Mouse (Mus musculus) kidney, postnatal 0 days (tissue): ENCODE data around the gene Aig1. TPM values are rescaled to one million over a fixed set of nuclear protein-coding genes. Genes with fewer than 3 reads are reported as not detected.

Experiments used
- ATAC-seq: fragments of 200-750 bp; cut with Nextera tagmentation; replicated peaks from 2 replicates; pipeline ENCODE4 v1.8.0; 2017; ENCODE audit warnings: low read depth, moderate number of reproducible peaks, moderate TSS enrichment, moderate library complexity; ENCODE audit not compliant: low FRiP score
- DNase-seq: peaks from one replicate; pipeline ENCODE4 v3.0.0-alpha.2; 2016; ENCODE audit warnings: low spot score
- H3K27ac ChIP-seq: fragments of 300-500 bp; sonication (generic); 2 replicates; pipeline ENCODE4 v1.5.1; 2014; ENCODE audit warnings: mild to moderate bottlenecking
- H3K27me3 ChIP-seq: fragments of 300-500 bp; sonication (generic); 2 replicates; pipeline ENCODE4 v1.6.1; 2014; ENCODE audit warnings: low read length, mixed read lengths; ENCODE audit not compliant: insufficient read depth
- H3K36me3 ChIP-seq: fragments of 300-500 bp; sonication (generic); 2 replicates; pipeline ENCODE4 v1.6.1; 2014; ENCODE audit warnings: low read length, mixed read lengths; ENCODE audit not compliant: insufficient read depth
- H3K4me1 ChIP-seq: fragments of 300-500 bp; sonication (generic); replicated peaks from 2 replicates; pipeline ENCODE4 v1.6.1; 2014; ENCODE audit warnings: antibody characterized with exemption, low read length, mixed read lengths; ENCODE audit not compliant: insufficient read depth
- H3K4me2 ChIP-seq: fragments of 300-500 bp; sonication (generic); 2 replicates; pipeline ENCODE4 v1.6.1; 2014; ENCODE audit warnings: mild to moderate bottlenecking, low read length, moderate library complexity, mixed read lengths
- H3K4me3 ChIP-seq: fragments of 300-500 bp; sonication (generic); replicated peaks from 2 replicates; pipeline ENCODE4 v1.5.1; 2014; ENCODE audit warnings: low read depth, low read length
- H3K9ac ChIP-seq: fragments of 300-500 bp; sonication (generic); 2 replicates; pipeline ENCODE4 v1.6.1; 2014; ENCODE audit warnings: low read depth, low read length
- H3K9me3 ChIP-seq: fragments of 300-500 bp; sonication (generic); replicated peaks from 2 replicates; pipeline ENCODE4 v1.6.1; 2016; ENCODE audit warnings: low read length, inconsistent platforms, mixed read lengths
- CTCF ChIP-seq: IDR thresholded peaks from 2 replicates; pipeline ENCODE4 v1.5.1; 2016; ENCODE audit warnings: antibody characterized with exemption, low read depth, mild to moderate bottlenecking, moderate library complexity
- WGBS: fragments of 180-500 bp; shearing (Covaris S2); extraction: QIAGEN DNeasy Blood & Tissue Kit; methylation state at CpG from one replicate; pipeline ENCODE4 v1.1.7; 2014; 5-methylcytosine and 5-hydroxymethylcytosine counted together
- polyA plus RNA-seq: library from polyadenylated mRNA; unstranded; fragments of >200 nt; fragmentation: Nextera tagmentation; extraction: Ambion mirVana; gene quantifications from 2 replicates; pipeline ENCODE4 v1.2.1, GENCODE M21; 2015

The Aig1 gene
- polyA plus RNA-seq, 1 experiment from 2014 or later, result 64.1 TPM

DNA sequence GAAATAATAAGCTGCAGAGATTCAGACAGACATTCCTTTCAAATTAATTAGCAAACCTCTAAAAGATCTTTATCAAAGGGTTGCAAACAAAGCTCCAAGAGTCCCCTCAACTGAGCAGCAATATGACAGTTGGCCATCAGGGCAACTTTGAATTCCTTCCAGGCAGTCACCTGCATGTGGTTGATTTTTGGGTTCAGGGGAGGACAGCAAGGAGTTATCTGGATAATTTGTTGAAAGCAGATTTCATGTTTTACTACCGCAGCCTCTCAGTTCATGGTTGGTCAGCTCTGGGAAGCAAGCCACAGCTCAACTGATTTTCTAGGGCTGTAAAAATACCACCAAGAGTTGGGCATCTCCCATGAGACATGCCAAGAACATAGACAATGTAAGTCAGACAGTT lies 98.1 kb downstream of the Aig1 start:
- WGBS, result 40% methylated on average over 1 of the region's 1 CpGs
- H3K36me3 ChIP-seq, result no peaks in the 10 kb centered on the region
- TF ChIP-seq CTCF, result no peak

DNA sequence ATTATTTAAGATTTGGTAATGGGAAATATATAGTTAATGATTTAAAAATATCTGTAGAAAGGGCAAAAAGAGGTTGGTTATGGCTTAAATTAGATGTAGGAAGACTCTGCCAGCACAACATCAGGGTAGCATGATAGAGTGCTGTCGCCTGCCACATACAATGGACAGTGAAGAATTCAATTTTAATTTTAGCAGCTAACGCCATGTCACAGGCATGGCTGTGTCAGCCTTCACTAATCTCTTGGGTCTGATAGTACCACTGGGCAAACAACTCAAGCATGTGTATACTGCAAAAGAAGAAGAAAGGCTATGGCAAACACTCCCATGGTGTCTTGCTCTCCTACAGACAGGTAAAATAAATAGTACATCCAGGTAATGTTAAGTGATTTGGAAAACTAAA lies 99.0 kb downstream of the Aig1 start:
- ATAC-seq (no peak), DNase-seq (no peak)
- no peaks in the 10 kb centered on the region for H3K36me3 ChIP-seq
- no peak for TF ChIP-seq CTCF
- no peak overlapping the region for H3K4me2 ChIP-seq
- no peak overlapping the region for H3K4me3 ChIP-seq
- no peak overlapping the region for H3K27ac ChIP-seq
- WGBS, result 90% methylated on average over 2 of the region's 2 CpGs
- H3K9ac ChIP-seq, result no peak overlapping the region
- H3K27me3 ChIP-seq, result no peaks in the 10 kb centered on the region
- no peaks in the 10 kb centered on the region for H3K9me3 ChIP-seq
- H3K4me1 ChIP-seq, result no peaks in the 10 kb centered on the region

More for the DNA sequence above, 98.1 kb downstream of the Aig1 start:
- Histone ChIP-seq H3K9me3 (no peaks in the 10 kb centered on the region), H3K4me2 (no peak overlapping the region), H3K27me3 (no peaks in the 10 kb centered on the region), H3K4me1 (no peaks in the 10 kb centered on the region), H3K4me3 (no peak overlapping the region), H3K27ac (no peak overlapping the region), H3K9ac (no peak overlapping the region)
- DNase-seq (no peak), ATAC-seq (no peak)

DNA sequence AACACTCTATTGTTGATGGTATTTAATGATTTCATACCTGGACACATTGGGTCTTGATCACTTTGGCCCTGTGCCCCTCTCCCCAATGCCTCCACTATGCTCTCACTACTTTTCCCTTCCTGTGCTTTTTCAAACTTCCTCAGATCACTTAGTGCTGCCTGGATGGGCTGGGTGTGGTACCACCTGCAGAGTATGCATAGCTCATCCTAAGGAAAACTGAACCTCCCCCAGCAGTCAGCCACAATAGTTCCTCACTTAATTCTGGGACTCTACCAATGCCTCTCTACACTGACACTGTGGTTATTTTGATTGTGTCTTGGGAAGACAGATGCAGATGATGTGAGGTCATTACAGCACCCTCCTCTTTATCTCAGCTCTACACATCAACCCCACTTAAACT lies 99.9 kb downstream of the Aig1 start:
- ATAC-seq (no peak), DNase-seq (no peak)
- Histone ChIP-seq H3K27ac (no peak overlapping the region), H3K36me3 (no peaks in the 10 kb centered on the region), H3K27me3 (no peaks in the 10 kb centered on the region), H3K4me2 (no peak overlapping the region), H3K4me1 (no peaks in the 10 kb centered on the region), H3K9ac (no peak overlapping the region), H3K9me3 (no peaks in the 10 kb centered on the region), H3K4me3 (no peak overlapping the region)
- no peak for TF ChIP-seq CTCF

DNA sequence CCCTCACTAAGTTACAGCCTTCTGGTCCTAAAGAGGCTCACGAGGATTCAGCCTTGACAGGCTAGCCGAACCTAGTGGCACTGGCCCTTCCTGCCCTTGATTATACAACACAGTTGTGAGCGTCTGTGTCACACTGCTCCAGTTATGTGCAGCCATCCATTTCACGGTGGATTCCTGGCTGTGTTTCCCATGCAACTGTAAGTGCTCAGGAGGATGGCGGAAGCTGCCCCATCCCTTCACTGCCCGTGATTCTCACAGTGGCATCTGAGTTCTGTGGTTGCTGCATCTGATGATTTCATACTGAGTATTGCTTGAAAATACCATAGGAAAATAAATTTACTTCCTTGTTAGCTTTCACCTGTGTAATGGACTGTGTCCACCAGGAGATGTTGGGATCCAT lies 101.7 kb downstream of the Aig1 start:
- H3K9ac ChIP-seq, result no peak overlapping the region
- no peak overlapping the region for H3K4me2 ChIP-seq
- DNase-seq (no peak), ATAC-seq (no peak)
- H3K27me3 ChIP-seq, result no peaks in the 10 kb centered on the region
- H3K36me3 ChIP-seq, result no peaks in the 10 kb centered on the region
- WGBS, result 53% methylated on average over 6 of the region's 6 CpGs
- no peak overlapping the region for H3K4me3 ChIP-seq
- H3K27ac ChIP-seq, result no peak overlapping the region
- no peak for TF ChIP-seq CTCF
- no peaks in the 10 kb centered on the region for H3K4me1 ChIP-seq
- no peaks in the 10 kb centered on the region for H3K9me3 ChIP-seq

DNA sequence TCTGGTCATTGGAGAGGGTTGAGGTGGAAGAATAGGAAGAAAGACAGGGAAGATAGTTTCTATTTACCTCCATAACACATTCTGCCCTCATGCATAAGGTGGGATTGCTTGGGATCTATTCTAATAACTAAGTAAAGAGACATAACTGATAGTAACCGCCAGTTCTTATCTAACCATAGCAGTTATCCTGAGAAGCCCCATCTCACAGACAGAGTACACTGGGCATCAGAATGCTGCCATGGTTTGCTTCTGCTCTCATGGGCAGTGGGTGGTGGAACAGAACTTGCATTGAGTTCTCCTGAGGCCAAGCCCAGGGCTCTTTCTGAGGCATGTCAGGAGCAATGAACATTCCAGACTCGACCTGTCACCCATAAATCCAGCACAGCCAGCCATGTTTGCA lies 105.6 kb downstream of the Aig1 start:
- H3K36me3 ChIP-seq, result no peaks in the 10 kb centered on the region
- H3K9ac ChIP-seq, result no peak overlapping the region
- ATAC-seq (no peak), DNase-seq (no peak)
- H3K4me2 ChIP-seq, result no peak overlapping the region
- WGBS, result 67% methylated on average over 2 of the region's 2 CpGs
- no peaks in the 10 kb centered on the region for H3K27me3 ChIP-seq
- H3K9me3 ChIP-seq, result no peaks in the 10 kb centered on the region
- no peak for TF ChIP-seq CTCF
- H3K4me3 ChIP-seq, result no peak overlapping the region
- H3K4me1 ChIP-seq, result no peaks in the 10 kb centered on the region
- H3K27ac ChIP-seq, result no peak overlapping the region

DNA sequence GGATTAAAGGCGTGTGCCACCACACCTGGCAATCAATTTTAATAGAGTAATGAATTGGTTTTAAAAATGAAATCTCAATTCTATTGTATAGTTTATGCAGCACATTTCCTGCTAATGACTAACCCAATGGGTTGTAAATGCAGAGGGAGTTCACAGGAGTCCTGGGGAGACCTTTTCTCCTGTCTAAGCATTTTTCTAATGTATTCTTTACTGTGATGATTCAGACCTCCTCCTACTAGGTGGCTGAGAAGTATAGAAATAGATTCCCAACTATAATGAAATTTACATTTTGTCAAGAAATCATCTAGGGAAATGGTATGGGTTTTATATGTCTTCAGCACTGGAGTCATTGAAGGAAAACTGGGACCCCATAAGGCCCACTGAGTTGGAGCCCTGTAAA lies 114.1 kb downstream of the Aig1 start:
- no peak overlapping the region for H3K4me3 ChIP-seq
- 94% methylated on average over 1 of the region's 1 CpGs for WGBS
- H3K9me3 ChIP-seq, result no peaks in the 10 kb centered on the region
- no peaks in the 10 kb centered on the region for H3K27me3 ChIP-seq
- H3K36me3 ChIP-seq, result no peaks in the 10 kb centered on the region
- H3K27ac ChIP-seq, result no peak overlapping the region
- DNase-seq (no peak), ATAC-seq (no peak)
- no peak overlapping the region for H3K4me2 ChIP-seq
- H3K4me1 ChIP-seq, result no peaks in the 10 kb centered on the region
- H3K9ac ChIP-seq, result no peak overlapping the region
- no peak for TF ChIP-seq CTCF

DNA sequence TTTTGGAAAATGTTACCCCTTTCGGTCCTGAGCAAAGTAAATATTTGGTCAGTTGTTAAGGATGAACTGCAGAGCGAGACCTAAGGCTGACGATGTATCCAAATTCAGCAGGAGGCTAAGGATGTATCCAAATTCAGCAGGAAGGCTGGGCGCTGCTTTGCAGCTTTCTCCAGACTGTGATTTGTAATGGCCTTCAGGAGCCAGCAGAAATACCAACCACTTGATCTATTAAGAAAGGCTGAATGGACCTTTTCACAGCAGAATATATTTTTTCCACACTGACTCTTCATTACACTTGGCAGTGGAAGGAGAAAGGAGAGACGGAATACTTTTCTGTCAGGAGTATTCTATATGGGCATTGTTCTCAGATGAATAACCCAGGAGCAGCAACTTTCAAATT lies 115.0 kb downstream of the Aig1 start:
- no peak overlapping the region for H3K27ac ChIP-seq
- no peak for TF ChIP-seq CTCF
- no peaks in the 10 kb centered on the region for H3K4me1 ChIP-seq
- ATAC-seq, result no peak
- no peaks in the 10 kb centered on the region for H3K9me3 ChIP-seq
- H3K27me3 ChIP-seq, result no peaks in the 10 kb centered on the region
- no peak overlapping the region for H3K4me2 ChIP-seq
- H3K4me3 ChIP-seq, result no peak overlapping the region
- no peak for DNase-seq
- H3K9ac ChIP-seq, result no peak overlapping the region
- WGBS, result 86% methylated on average over 5 of the region's 5 CpGs
- no peaks in the 10 kb centered on the region for H3K36me3 ChIP-seq
